Mouse (Mus musculus) kidney, adult 18-20 months (tissue): ENCODE data around the gene Dnajc25.

ENCODE experiments used
- DNase-seq: peaks from one replicate; pipeline ENCODE4 v3.0.0; 2021

The Dnajc25 gene

DNA sequence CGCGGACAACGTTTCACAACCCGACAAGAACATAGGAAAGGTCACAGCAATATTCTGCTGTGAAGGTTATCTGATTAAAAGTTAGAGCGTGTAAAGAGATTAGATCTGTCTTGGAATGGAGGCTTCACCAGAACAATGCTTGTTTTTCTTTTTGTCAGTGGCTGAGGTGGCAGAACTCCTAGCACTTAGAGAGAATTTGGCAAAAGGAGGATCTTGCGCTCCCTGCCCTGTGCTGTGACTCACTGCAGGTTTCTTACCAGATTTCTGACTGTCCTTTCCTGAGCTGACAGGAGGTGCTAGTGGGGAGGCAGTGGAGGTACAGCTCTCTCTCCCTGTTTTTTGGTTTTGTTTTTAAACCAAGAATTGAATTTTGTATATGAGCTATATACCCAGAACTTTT lies 12.2 kb downstream of the Dnajc25 start:
- DNase-seq: no peak

DNA sequence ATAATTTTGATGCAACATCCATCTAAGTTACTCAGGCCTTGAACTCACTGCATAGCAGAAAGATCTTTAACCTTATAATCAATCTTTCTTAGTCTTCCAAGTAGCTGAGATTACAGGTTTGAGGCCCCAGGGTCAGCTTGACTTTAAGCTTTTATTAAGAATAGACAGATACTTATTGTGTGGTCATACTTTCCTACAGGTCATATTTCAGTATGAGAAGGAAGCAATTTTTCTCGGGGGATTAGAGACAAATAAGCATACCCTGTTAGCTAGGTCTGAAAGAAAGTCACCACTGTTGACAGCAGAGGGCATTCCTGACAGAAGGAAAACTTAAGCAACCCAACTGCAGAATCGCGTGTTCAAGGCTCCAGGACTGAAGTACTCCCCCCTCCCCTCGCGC lies 13.1 kb downstream of the Dnajc25 start:
- no peak for DNase-seq

DNA sequence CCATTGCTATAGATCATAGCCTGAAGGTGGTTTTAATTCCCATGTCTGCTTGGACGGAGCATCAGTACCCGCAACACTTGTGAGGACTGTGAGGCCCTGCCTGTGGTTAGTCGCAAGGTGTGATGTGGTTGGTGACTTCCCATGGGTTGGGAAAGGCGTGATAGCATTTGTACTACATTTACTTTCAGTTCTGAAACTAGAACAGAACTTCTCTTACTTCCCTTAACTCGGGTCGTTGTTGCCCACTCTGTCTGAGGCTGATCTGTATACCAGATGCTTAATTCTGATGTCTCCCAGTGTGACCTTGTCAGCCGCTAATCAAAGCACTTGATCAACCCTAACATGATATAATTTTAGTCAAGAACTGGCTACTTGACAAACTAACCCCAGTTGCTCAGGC lies 14.3 kb downstream of the Dnajc25 start:
- DNase-seq: no peak

DNA sequence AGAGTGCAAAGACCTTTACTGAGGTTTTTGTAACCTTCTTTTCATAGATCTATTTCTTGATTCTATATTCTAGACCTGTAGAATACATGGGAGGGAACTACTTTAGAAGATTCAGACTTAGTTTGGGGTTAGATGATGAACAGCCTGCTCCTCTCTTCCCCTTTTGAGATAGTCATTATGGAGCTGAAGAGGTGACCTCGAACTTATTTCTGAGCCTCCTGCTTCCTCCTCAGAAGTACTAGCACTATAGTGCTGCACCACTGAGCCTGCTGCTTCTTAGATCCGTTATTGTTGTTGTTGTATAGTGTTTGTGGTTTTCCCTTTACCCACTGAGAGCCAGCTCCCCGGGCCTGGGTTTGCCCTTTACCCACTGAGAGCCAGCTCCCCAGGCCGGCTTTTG lies 14.8 kb downstream of the Dnajc25 start:
- DNase-seq: no peak

DNA sequence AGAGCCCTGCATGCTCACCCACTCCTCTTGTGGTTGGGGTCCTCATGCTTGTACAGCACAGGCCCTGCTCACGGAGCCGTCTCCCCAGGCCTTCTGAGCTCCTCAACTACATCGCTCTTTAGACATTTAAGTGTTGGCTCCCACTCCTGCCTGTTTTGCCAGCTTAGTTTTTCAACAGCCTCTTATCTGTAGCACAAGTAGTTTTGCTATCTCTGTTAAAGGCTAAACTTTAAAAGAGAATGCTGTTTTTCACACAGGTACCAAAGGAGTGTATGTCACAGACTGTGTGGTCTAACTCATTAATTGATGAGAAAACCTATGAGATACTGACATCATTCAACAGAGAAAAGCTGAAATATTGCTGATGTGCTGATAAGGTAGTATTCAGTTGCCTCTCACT lies 16.6 kb downstream of the Dnajc25 start:
- DNase-seq: no peak

DNA sequence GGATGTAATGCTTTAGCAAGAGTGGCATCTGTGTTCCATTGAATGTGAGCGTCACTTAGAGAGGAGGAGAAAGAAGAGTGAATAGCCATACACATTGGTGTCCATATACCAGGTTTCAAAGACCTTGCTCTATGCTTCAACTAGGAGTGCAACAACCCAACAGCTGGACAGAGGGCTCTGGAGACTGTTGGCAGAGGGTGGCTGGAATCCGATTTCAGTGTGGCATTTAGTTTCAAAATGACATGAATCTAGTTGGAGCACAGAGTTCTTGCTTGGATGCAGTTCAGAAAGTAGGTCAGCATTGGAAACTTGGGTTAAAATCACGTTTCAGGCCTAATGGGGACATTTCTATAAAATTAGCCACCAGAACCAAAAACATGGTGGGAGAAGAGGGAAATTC lies 20.3 kb downstream of the Dnajc25 start:
- no peak for DNase-seq

DNA sequence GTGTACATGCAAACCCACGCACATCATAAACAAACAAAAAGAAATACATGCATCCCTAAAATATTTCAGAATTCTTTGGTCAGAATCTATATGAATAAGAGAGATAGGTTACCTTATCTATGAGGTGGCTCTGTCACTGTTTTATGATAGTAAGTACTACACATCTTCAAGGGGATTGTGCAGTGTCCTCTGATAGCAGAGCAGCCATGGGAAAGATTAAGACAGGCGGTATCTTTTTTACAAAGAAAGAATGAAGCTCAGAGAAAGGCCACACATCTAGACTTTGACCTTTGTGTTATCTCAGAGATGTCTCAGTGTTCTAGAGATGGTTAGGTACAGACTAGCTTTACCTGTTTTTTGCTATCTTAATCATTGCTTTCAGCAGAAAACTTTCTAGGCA lies 22.1 kb downstream of the Dnajc25 start:
- no peak for DNase-seq

DNA sequence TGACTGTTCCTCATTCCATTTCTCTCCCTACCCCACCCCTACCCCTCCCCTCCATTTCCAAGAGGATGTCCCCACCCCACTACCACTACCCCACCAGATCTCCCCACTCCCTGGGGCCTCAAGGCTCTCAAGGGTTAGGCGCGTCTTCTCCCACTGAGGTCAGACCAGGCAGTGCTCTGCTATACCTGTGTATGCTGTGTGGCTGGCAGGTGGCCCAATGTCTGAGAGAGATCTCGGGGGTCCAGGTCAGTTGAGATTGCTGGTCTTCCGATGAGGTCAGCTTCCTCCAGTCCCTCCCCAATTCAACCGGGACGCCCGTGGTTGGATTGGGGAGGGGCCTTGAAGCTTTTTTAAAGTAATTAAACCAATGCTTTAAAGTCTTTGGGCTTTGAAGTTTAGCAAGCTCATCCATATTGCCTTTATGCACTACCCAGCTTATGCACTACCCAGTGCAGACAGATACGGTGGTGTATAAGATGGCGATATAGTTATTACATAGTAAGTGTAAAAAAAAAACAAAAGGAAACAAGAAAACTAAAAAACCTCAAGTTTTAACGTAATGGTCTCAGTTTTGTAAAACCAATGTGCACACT lies 39.6 kb downstream of the Dnajc25 start:
- no peak for DNase-seq

DNA sequence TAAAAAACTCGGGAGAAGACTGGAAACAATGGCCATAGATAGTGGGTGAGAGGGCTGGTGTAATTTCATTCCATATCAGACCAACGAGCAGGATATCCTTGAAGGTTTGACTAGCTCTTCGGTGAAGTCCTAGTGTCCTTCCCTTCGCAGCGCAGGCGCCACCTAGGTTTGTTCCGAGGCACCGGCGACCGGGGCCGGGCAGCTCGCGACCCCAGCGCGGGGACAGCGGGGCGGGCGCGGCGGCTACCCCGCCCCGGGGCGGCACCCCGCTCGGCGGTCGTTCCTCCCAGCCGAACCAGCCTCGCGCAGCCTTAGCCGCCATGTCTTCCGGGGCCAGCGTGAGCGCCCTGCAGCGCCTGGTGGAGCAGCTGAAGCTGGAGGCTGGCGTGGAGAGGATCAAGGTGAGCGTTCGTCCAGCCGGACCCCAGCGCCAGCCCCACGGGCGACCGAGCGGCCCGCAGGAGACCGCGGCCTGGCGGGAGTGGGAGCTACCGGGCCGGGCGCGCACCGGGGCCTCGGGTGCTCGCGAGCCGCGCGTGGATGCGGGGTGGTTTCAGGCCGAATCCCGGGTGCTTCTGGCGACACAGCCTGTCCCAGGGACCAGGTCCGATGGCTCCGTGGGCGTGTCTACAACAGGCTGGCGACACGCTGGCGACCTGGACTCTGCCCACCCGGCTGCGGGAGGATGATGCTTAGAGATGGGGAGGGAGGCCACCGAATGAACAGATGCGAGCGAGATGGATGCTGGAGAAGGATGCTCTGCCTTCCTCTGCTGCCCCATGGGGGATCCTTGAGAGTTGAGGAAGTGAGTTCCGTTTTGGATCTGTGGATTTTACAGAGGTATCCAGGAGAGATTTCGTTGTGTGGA lies 40.3 kb downstream of the Dnajc25 start, which contains the start of gene Gng10:
Gng10 (plus strand) TSS at position 171 of the 868 bp plus-strand sequence.
- DNase-seq: peak; percentile 71

DNA sequence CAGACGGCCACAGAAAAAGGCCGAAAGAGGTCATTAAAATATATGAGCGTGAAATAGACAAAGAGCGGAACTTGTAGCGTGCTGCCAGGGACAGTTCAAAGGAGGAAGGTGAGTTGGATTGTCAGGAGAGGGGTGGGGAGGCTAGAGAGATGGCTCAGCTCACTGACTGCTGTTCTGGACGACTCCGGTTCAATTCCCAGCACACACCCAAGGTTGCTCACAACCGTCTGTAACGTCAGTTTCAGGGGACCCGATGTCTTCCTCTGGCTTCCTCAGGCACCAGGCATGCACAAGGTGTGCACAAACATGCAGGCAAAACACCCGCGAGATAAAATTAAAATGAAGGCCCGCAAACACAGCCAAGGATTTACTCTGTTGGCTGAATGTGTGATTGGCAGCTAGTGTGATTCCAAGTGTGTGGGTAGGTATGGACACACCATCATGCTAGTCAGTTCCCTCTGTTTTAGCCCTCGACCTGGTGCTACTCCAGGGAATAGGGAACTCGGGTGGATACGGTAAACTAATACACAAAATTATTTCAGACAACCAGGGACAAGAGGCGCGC lies 41.0 kb downstream of the Dnajc25 start:
- no peak for DNase-seq

DNA sequence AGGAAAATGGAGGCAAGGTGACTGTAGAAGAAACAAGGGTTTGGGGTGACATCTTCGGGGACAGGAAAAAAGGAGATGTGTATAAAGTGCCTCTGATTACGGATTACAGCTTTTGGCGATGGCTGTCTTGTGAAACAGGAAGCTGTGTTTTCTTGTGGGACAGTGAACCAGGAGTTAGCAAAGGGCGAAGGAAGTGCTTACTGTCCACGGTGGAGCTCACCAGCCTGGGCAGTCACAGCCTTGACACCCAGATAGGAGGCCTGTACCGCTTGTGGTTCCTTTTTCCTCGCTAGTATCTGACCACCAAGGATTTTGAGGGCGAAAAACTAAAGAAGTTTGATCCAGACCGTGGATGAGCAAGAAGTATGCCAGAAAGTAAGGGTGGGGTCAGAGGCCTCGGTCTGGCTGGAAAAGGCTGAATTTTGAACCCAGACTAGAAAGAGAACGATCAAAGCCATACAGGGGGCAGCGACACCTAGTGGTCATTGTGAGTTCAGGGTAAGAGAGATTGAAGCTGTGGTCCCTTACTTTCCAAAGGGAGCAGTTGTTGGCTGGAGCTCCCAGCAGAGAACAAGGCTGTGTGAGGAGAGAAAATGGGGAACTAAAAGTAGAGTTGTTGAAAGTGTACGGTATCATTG lies 41.7 kb downstream of the Dnajc25 start:
- peak; percentile 78 for DNase-seq

DNA sequence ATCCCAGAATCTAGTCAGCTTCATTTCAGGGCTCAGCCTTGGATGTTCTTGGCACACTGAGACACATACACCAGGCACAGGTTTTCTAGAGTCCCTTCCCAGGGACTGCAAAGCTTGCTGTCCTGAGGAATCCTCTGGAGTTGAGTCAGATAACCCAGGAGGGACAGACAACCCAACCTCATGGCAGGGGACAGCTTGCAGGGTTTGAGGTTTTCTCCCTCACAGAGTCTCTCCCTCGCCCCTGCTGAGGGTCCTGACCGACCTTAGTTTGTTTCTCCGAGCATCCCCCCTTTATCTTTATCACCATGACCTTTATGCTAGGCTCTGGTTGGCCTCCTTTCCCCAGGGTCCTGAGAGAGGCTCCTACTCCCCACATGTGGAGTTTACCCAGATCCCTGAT lies 42.7 kb downstream of the Dnajc25 start:
- DNase-seq: no peak

DNA sequence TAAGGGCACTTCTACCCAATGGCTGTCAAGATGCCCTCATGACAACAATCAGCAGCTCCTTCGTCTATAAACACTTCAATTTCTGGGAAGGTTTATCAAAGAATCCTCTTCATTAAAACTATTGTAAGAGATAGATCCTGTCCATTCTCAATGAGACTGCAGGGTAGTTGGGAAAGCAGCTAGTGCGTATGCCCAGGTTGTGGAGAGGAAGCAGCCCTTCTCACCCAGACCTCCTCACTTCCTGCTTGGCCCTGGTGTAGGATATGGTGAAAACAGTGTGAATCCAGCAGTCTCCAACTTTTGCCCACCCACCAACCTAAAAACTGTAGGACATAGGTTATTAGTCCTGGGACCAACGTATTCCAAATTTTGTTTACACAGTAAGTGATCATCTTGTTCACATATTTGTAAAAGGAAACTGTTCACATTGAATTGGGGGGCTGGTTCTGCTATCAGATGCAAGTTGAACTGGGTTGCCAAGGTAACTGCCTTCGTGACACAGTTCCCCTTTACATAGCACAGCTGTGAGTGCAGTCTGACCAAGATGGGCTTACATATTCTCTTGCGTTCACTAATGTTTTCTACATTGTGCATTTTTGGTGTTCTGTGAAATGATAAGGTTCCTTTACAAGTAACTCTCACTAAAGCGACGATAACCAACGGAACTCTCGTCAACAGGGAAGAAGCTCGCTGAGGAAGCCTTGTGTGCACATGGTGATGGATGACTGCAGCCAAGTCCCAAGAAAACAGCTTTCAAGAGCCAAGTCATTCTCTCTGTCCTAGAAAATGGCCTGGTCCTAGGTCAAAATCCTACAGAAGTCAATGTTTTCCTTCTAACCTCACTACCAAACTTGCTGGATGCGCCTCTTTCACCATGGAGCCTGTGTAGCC lies 45.8 kb downstream of the Dnajc25 start:
- no peak for DNase-seq

DNA sequence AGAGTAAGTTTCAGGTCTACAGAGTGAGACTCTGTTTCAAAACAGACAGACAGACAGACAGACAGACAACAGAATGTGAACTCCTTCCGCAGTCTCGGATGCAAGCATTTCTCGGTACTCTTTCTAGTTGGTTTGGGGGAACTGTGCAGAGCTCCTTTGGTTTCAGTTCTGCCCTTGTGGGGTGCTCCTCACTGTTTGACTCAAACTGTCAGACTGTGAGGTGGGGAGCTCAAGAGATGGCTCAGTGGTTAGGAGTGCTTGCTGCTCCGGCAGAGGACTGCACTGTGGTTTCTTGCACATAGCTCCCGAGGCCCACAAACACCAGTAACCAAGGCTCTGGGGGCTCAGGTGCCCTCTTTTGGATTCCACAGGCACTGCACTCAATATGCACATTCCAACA lies 48.2 kb downstream of the Dnajc25 start:
- no peak for DNase-seq

DNA sequence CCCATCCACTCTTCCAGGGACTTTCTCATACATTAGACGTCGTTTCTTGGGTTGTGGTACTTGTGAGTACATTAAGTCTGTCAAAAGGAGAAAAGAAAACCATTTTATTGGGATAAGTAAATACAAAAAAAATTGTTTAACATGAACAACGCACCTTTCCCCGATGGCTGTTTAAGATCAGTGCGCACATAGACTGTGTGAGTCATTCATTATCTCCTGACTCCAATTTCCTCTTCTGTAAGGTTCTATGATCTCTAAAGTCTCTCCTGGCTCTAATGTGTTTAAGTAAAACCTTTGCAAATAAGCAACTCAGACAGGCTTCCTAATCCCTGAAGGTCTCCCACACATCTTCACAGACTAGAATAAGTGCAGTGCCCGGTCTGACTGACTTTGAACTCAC lies 49.0 kb downstream of the Dnajc25 start:
- DNase-seq: no peak

DNA sequence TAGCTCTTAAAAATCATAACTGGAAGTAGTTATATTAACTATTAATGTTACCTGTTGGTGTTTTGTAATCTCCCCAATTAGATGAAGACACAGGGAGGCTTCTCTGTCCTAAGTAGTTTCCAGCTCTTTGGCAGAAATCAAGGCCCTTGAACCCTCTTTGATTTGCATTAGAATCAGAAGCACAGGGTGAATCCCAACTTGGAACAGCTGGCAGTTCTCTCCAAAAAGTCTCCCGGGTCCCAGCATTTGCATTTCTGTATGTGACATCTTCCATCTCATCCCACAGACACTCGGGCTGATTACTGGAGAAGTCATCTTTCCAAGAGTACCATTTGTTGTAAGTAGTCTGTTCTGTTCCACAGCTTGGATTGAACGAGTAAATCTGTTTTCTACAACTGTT lies 52.4 kb downstream of the Dnajc25 start:
- no peak for DNase-seq

DNA sequence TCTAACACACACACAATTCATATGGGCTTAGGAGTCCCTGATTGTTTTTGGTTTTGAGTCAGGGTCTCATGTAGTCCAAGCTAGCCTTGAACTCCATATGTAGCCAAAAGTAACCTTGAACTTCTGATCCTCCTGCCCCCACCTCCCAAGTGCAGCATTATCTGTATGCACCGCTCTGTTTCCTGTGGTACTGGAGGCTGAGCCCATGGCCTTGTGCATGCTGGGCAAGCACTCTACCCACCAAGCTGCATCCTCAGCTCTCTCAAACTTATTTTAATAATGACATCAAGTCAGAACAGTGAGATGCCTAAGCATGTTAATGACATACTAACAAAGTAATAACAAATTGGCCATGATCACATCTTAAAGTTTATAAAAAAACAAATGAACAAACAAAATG lies 56.2 kb downstream of the Dnajc25 start:
- DNase-seq: no peak

DNA sequence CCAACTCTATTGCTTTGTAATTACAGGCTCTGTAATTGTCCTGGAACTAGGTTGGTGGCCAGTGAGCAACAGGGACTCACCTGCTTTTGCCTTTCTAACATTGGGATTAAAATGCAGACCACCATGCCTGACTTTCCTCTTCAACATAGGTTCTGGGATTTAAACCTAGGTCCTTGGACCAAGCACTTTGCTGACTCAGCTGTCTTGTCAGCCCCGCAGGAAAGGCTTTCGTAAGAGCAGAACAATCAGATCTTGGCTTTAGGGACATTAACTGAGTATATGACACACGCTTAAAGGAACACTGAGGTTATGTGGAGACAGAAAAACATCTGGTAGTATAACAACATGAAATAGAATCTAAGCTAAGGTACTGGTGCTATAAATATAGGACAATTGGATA lies 63.1 kb downstream of the Dnajc25 start:
- DNase-seq: no peak

DNA sequence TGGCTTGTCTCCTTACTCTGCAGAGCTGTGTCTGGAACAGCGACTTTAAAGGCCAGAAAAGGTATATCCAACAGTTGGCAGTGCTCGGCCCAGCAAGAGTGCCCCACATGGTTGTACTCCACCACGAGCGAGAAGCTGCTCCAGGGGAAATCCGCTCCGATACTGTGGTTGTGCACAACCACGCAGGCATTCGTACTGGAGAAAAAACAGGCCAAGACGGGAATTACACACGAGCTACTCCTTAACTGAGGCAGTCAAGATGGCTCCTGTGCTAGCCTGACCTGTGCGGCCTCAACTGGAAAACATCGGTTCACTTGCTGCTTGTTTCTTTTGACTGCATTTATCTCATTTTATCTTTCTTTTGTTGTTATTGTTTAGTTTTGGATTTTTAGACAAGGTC lies 67.7 kb downstream of the Dnajc25 start:
- DNase-seq: no peak

DNA sequence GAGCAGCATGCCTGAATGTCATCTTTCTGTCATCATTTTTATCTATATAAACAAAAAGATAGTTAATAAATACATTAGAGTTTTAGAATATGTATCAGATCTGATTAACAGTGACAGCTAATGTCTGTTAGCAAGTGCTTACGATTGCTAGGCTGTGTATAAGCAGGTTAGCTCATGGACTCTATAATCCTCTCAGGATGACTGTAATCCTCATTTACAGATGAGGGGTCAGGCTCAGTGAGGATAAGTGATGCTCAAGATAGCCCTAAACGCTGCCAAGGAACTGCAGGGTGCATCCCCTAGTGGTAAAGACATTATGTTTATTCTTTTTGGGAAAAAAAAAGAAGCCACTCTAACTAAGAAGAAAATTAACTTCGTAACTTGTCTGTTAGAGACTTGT lies 74.4 kb downstream of the Dnajc25 start:
- no peak for DNase-seq
